Mouse (Mus musculus) urinary bladder, postnatal 4 days (tissue): ENCODE measurements around the gene Gm20695.
"Not testable (repeated sequence)": the region's sequence is repeated elsewhere in the genome, so short reads cannot be mapped to it uniquely, and the experiment has no call there.

Experiments
- DNase-seq, 2 experiments: peaks; one replicate each; pipeline ENCODE4 v3.0.0; 2021 to 2022; ENCODE audit warnings: low spot score in 2 of 2

Gm20695 gene

GRCm38 (mm10) chr16:3884201-3885064 is at the start of gene Gm20695, which contains the start of gene Zfp597:
TSS of gene Gm20695 (plus strand) at chr16:3884648.
TSS of gene Zfp597 (minus strand) at chr16:3884561.
- peak; percentile 93 to 94 for DNase-seq

DNA sequence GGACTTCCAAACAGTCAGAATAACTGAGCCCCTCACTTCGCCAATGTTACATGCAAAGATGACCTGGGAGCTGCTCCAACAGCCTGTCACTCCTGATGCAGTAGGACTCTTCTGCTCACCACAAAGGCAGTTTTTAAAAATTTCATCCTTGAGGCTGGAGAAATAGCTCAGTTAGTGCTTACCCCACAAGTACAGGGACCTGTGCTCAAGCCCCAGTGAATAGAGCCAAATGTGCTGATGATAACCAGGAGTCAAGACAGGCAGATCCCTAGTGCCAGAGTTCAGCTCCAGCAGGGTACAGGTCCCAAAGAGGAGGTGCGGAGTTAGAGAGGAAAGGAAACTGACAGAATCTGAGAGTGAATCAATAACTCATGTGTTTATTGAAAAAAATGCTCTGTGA is 49.0 kb upstream of the Gm20695 start:
- DNase-seq = no peak

GRCm38 (mm10) chr16:3839157-3839885 is 45.1 kb upstream of the Gm20695 start:
- DNase-seq = no peak

GRCm38 (mm10) chr16:3842989-3843388 is 41.5 kb upstream of the Gm20695 start:
- DNase-seq = no peak

- DNase-seq = no peak
These were observed 40.7 kb upstream of the Gm20695 start for GRCm38 (mm10) chr16:3843796-3844195.

DNA sequence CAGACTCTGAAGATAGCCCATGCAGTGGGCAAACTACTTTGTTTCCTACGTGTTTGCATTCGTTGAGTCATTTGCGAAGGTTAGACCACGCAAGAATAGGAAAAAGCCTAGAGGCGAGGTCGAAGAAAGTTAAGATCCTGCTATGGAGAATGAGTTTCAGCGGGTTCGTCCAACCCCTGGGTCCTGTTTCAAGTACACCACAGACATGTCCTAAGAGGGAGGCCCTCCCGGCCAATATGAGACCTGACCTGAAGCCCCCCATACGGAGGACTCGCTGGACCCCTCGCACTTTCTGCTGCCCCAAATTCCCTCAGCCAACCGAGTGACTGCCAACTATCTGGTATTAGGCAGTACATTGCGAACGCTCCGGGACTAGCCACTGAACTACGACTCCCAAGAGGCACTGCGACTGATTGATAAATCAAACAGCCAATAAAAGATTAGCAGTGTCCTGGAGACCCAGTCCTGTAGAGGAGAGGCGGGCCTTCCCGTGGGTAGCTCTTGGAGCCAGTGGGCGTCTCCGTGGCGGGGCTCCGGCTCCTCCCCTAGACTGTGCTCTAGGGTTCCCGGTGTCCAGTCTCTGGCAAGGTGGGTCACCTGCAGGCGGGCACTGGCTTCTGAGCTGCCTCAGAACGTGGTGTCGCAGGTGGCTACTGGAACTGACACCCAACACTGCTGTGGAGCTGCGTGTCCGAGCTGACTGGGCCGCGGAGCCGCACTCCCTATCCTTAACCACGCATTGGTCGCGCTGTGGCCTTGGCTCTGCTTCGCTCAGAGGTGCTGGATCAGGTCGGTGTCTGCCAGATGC is 37.5 kb upstream of the Gm20695 start, which contains the start of gene Zfp174:
Gene Zfp174, plus strand, starts transcription at position 558 of the 808 bp plus-strand sequence.
- peak; percentile 89 to 90 for DNase-seq

GRCm38 (mm10) chr16:3847871-3848270 is 36.6 kb upstream of the Gm20695 start:
- DNase-seq = no peak

DNA sequence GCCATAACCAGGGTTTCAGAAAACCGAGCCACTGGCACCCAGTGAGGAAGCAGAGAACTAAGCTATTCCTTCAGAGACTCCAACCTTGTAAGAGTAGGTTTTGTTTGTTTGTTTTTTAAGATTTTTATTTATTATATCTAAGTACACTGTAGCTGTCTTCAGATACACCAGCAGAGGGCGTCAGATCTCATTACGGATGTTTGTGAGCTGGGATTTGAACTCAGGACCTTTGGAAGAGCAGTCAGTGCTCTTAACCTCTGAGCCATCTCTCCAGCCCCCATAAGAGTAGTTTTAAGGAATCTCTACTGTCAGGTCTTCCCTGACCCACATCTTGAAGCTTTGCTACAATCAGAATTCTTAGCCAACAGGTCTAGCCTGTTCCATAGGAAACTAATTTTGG is 36.0 kb upstream of the Gm20695 start:
- no peak for DNase-seq

- not testable (repeated sequence) for DNase-seq
These were observed 33.1 kb upstream of the Gm20695 start for GRCm38 (mm10) chr16:3851301-3851700.

DNA sequence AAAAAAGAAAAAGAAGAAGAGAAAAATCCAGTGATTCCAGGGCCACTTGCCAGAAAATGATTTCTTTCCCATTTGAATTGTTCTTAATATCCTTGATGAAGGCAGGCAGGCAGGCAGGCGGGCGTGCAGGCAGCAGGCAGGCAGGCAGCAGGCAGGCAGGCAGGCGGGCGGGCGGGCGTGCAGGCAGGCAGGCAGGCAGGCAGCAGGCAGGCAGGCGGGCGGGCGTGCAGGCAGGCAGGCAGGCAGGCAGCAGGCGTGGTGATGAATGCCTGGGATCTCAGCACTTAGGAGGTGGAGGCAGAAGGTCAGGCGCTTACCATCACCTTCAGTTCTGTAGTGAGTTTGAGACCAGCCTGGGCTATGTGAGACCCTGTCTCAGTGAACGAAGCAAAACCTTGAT is 31.9 kb upstream of the Gm20695 start:
- DNase-seq = no peak

GRCm38 (mm10) chr16:3854437-3855182 is 29.8 kb upstream of the Gm20695 start:
- no peak for DNase-seq

- DNase-seq = no peak
These were observed 28.7 kb upstream of the Gm20695 start for GRCm38 (mm10) chr16:3855776-3856175.

DNA sequence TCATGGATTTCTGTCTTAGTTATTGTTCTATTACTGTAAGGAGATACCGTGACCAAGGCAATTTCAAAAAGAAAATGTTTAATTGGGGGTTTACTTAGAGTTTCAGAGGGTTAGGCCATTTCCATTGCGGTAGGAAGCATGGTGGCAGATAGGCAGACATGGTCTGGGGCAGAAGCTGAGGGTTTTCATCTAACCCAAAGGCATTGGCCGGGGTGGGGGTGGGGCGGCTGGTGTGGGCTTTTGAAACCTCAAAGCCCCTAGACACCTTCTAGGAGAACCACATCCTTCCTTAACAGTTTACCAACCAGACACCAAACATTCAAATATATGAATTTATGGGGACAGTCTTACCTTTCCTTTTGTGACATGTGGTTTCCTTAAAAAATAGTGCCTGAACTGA is 25.2 kb upstream of the Gm20695 start:
- DNase-seq = no peak

DNA sequence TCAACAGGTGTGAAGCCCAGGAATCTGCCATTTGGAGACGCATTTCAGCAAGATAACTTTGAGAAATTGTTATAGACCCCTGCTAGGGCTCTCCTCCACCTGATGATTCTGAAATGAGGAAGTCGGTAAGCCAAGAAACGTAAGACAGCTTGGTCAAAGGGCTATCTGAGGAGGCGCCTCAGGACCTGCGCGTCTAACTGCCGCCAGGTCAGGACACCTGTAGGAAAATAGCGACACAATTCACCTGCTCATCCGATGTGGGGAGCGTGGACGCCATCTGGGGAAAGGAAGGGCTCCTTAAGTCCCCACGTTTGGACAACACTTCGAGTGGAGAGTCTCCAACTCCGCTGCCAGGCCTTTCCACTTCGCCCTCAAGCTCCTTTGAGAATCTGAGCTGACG is 12.6 kb upstream of the Gm20695 start:
- no peak for DNase-seq

DNA sequence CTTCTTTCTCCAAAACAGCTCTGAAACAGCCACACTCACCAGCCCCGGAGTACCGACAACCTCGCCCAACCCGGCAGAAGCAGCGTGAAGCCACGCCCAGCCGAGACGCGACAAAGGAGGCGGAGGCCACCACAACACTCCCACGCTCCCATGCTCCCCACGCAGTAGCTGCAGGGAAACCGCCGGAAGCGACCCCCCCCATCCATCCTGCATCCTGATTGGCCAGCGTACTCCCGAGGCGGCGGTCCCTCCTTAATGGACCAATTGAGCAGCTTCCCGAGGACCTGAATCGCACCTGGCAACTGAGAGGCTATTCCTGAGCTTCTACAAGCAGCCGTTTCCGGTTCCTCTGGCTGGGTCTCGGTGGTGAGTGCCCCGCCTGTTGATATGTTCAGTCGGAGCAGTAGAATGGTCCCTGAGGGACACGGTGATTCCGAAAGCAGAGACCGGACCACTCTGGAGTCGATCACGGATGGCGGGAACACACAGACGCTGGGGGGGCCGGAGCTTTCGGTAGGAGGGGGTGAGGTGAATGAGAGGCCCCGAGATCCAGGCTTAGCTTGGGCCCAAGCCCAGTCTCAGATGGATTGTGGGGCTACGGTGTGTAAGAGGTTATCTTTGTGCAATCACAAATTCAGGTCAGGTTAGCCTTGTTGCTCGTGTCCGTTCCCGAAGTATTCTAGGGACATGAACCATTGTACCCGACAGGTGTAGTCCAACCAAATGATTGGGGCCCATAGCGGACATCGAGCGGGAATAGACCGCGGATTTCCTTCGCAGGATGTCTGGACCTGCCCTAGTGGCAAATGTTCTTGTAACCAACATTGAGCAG is 12.0 kb upstream of the Gm20695 start, which contains the start of gene Naa60:
Gene Naa60, plus strand, starts transcription at position 160 of the 832 bp plus-strand sequence.
- peak; percentile 85 to 86 for DNase-seq

- DNase-seq = no peak
These were observed 8.1 kb upstream of the Gm20695 start for GRCm38 (mm10) chr16:3876346-3876745.

GRCm38 (mm10) chr16:3885065-3885670 is 720 bp downstream of the Gm20695 start:
- DNase-seq = no peak

GRCm38 (mm10) chr16:3891621-3892295 is 7.3 kb downstream of the Gm20695 start:
- DNase-seq = no peak

DNA sequence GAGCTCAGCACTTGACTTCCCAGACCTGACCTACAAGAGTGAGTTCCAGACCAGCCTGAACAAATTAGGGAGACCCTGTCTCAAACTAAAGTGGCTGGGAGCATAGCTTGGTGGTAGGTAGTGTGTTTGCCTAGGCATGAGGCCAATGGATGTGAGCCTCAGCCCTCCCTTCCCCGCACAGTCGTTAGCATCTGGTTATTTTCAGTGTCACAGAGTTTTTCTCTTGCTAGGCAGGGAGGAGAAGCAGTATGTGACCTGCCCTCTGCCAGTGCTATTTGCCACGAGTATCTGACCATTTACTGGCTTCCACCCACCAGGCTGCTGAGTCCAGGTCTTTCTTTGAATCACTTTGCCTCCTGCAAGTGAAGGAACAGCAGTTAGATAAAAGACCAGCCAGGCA is 9.3 kb downstream of the Gm20695 start:
- DNase-seq = no peak
